Comparison of ENCODE assay signal across 10 mouse cellular contexts in genomic region chr10:52331007-52331406, GRCm38 (mm10). TPM values are rescaled to one million over a fixed set of nuclear protein-coding genes. Genes with fewer than 3 reads are reported as not detected.
A peak's percentile ranks its signal among the peaks of the same experiment; 100 is the strongest.
DNase-seq lines count a peak whose midpoint lies in the region; ATAC-seq lines count a peak whose summit lies in the region.
"Had no signal": no experiment of that assay in that cellular context is flagged by ENCODE, and none has a peak within 500 bp of the region (broad histone marks: within the 10 kb centered on the region; RNA-seq: fewer than 3 reads in every experiment).

No protein-coding gene starts in this region.

- no peaks in the 10 kb centered on the region for H3K4me1 ChIP-seq in limb, embryonic 11.5 days (ENCODE audit: control insufficient read depth, insufficient read depth, low read length)
- H3K4me1 ChIP-seq in limb, embryonic 10.5 days: no peaks in the 10 kb centered on the region

- intact Hi-C loops in heart, postnatal 36 days (cut with DNase I): loop anchor here (1.0 to 10.0 kb wide), 3 partner anchors 54 to 226 kb away; no protein-coding TSS in a partner anchor

- H3K36me3 ChIP-seq in limb, embryonic 11.5 days (ENCODE audit: control insufficient read depth, insufficient read depth, low read length): no peaks in the 10 kb centered on the region
- peaks cover 6% of the 10 kb centered on the region for H3K36me3 ChIP-seq in limb, embryonic 10.5 days

- H3K27me3 ChIP-seq in limb, embryonic 11.5 days (ENCODE audit: control insufficient read depth, insufficient read depth, low read length): no peaks in the 10 kb centered on the region
- H3K27me3 ChIP-seq in limb, embryonic 10.5 days (ENCODE audit: low read depth, poor library complexity, severe bottlenecking): no peaks in the 10 kb centered on the region

- H3K9me3 ChIP-seq in limb, embryonic 11.5 days (ENCODE audit: control insufficient read depth, low read length): no peaks in the 10 kb centered on the region
- no peaks in the 10 kb centered on the region for H3K9me3 ChIP-seq in limb, embryonic 10.5 days (replicated peaks)

- DNase-seq in cerebellum, adult 11 months: peak; percentile 14
- peak; percentile 46 for DNase-seq in limb, embryonic 11.5 days (ENCODE audit: low spot score)
- no peak for DNase-seq in limb, embryonic 10.5 days (ENCODE audit: low spot score)
- peak; percentile 53 for DNase-seq in adrenal gland, postnatal 14 days
- peak; percentile 28 to 34 for DNase-seq in heart, postnatal 36 days
- DNase-seq in lung, postnatal 10 days: peak; percentile 58
- DNase-seq in yolk sac, embryonic 10.5 days (ENCODE audit: low spot score): no peak

- H3K9ac ChIP-seq in limb, embryonic 11.5 days (ENCODE audit: low read length): no peak overlapping the region

- H3K27ac ChIP-seq in limb, embryonic 11.5 days (replicated peaks; ENCODE audit: low read depth, low read length): no peak overlapping the region
- H3K27ac ChIP-seq in limb, embryonic 10.5 days: no peak overlapping the region

- no peak for ATAC-seq in cerebellum, adult (ENCODE audit: insufficient number of reproducible peaks, low FRiP score, low TSS enrichment)
- ATAC-seq in limb, embryonic 11.5 days (ENCODE audit: insufficient number of reproducible peaks, low FRiP score, low TSS enrichment, low read depth): no peak

- 0% methylated on average over 1 of the region's 1 CpGs for WGBS in limb, embryonic 11.5 days
- 2% methylated on average over 1 of the region's 1 CpGs for WGBS in limb, embryonic 10.5 days

- H3K4me3 ChIP-seq in limb, embryonic 11.5 days (ENCODE audit: low read depth, low read length): no peak overlapping the region
- H3K4me3 ChIP-seq in limb, embryonic 10.5 days: no peak overlapping the region

- no peak overlapping the region for H3K4me2 ChIP-seq in limb, embryonic 11.5 days (ENCODE audit: low read depth, severe bottlenecking)

RNA-seq across cellular contexts. Expression of gene Gm26741, which starts 27.6 kb away (rescaled TPM):
- not detected in 2 replicates for polyA plus RNA-seq in limb, embryonic 11.5 days (2014; fragmentation: Nextera tagmentation; extraction: Ambion mirVana)
- polyA plus RNA-seq in limb, embryonic 10.5 days (2016; fragmentation: Nextera tagmentation; extraction: Ambion mirVana): not detected in 2 replicates
- total RNA-seq in adrenal gland, postnatal 14 days (2021): not detected in 2 replicates
- not detected for total RNA-seq in heart, postnatal 36 days (2021)
- polyA plus RNA-seq: heart, embryonic 14.5 days; neural tube, embryonic 11.5 days had no signal

RNA-seq across cellular contexts. Expression of gene Gopc, which starts 50.9 kb away (rescaled TPM):
- 15.8 and 16.2 TPM in 2 replicates for polyA plus RNA-seq in limb, embryonic 11.5 days (2014; fragmentation: Nextera tagmentation; extraction: Ambion mirVana)
- polyA plus RNA-seq in limb, embryonic 10.5 days (2016; fragmentation: Nextera tagmentation; extraction: Ambion mirVana): 15.3 and 19.2 TPM in 2 replicates
- total RNA-seq in adrenal gland, postnatal 14 days (2021): 23.9 and 26.1 TPM in 2 replicates
- 10 to 100 TPM; 12.1 to 13.4 TPM for total RNA-seq in heart, postnatal 36 days (2021)

RNA-seq across cellular contexts. Expression of gene Nepn, which starts 57.8 kb away (rescaled TPM):
- not detected in 2 replicates for polyA plus RNA-seq in limb, embryonic 11.5 days (2014; fragmentation: Nextera tagmentation; extraction: Ambion mirVana)
- polyA plus RNA-seq in limb, embryonic 10.5 days (2016; fragmentation: Nextera tagmentation; extraction: Ambion mirVana): not detected in 2 replicates
- total RNA-seq in adrenal gland, postnatal 14 days (2021): 0.22 and 0.26 TPM in 2 replicates
- total RNA-seq in heart, postnatal 36 days (2021): under 1 TPM; 0.53 to 0.65 TPM
- polyA plus RNA-seq: heart, embryonic 14.5 days; neural tube, embryonic 11.5 days had no signal

Comparison
In these comparisons a context has a peak if more than half of its experiments do, and no peak if none do; other contexts are left out.
1. DNase-seq: peak in cerebellum, adult 11 months (single experiment), limb, embryonic 11.5 days (single experiment), adrenal gland, postnatal 14 days (single experiment), heart, postnatal 36 days (2 of 2) and lung, postnatal 10 days (single experiment); none in limb, embryonic 10.5 days (single experiment) and yolk sac, embryonic 10.5 days (single experiment).